Mouse (Mus musculus) naive thymus-derived CD4-positive, alpha-beta T cell, adult 2 months (primary cell): Measurements from ENCODE around the gene Begain.

ENCODE experiments used
- DNase-seq: peaks from one replicate; pipeline ENCODE4 v3.0.0-alpha.2; 2011; ENCODE audit warnings: low read depth

Gene Begain

DNA sequence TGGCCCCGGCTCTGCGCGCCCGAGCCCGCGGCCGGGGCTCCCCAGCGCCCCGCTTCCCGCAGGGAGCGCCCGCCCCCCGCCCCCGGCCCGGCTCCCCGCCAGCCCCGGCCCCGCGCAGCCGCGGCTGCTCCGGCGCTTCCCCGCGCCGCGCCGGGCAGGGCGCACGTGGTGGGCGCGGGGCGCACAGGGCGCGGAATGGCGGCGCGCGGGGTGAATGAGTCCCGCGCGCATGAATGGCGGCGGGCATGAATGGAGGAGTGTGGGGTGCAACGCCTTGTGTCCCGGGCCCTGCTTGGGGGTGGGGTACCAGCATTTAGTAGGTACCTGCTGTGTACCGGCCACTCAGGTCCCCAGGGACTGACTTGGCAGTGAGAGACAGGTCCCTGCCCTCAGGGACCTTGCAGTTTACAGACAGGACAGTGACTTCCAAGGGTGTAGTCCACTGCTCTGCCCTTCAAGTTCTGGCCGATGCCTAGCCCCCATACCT is at the start of gene Begain:
Begain (minus strand) TSS at position 51 of the 487 bp plus-strand sequence.
- peak; percentile 44 for DNase-seq

DNA sequence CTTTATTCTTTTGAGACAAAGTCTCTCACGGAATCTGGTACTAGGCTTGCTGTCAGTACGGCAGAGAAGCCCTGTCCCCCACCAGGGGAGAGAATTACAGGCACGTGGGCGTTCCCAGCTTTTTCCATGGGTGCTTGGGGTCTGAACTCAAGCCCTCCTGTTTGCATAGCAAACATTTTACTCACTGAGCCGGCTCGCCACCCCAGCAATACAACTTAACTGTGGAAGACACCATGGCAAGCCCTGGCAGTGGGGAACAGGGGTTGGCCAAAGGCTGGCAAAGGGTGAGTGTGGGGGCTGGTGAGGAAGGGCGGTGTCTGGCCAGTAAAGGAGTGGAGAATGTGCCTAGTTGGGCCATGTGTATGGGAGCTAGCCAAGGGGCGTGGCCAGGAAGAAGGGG is 47.7 kb upstream of the Begain start:
- DNase-seq, result no peak

DNA sequence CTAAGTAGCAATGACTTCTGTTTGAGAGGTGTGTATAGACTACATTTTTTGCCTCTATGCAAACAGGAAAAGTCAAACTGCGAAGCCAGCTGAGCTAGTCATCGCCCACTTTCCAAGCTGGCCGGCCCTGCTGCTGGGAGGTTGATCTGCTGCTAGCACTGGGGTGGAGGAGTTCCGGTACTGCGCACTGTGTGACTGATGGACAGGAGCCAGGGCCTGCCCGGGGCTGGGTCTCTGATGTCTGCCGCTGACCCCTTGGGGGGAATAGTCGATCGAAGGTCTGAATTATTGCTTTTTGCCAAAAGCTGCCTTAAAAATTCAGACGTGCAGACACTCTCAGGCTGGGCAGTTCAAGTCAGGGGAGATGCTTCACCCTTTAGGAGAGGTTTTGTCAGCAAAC is 47.1 kb upstream of the Begain start:
- no peak for DNase-seq

DNA sequence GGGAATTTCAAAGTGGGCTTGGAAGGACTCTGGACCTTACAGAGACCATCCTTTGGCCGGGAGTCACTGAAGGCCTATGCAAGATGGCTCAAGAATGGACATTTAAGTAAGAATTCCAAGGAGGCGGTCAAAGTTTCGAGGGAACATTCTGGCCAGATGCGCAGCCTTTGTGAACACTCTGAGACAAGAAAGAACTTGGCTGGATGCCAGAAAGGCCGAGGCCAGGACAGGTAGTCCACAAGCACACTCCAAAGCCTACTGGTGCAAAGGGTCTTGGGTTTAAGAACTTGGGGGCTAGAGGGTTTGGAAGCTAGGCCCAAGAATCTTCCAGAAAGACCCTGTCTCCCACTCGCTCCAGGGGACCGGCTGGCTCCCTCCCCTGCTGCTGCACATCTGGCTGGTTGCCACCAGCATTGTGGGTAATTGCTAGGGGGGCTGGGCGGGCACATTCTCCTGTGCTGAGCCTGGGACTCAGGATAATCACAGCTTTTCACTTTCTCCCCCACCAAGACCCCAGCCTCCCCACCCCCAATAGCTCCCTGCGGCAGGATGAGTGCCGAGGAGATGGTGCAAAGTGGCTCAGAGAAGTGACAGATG is 45.1 kb upstream of the Begain start:
- no peak for DNase-seq

DNA sequence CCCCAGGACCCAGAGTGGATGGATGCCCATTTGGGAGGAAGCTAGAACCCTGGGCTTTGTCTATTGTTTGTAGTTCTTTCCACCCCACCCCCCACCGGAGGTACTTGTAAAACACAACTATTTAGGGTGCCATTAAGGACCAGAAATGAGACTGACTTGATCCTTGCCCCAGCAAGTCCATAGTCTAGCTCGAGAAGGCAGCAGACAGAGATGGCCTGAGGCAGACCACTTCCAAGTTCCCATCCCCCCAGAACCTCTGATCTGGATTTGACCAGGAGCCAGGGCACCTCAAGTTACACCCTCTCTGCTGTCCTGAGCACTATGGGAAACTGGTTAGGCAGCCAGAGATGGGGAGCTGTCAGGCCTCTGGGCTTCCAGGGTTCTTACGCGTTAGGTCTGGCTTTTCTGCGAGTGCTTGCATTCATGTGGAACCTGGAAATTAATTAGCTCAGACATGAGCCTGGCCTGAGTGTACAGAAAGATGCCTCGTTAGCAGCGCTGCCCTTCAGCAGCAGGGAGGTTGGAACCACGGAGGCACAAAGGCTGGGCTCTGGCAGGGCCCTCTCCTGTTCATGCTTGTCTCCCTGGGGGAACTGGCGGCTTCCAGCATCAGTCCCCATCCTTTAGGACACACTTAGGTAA is 44.5 kb upstream of the Begain start:
- no peak for DNase-seq

DNA sequence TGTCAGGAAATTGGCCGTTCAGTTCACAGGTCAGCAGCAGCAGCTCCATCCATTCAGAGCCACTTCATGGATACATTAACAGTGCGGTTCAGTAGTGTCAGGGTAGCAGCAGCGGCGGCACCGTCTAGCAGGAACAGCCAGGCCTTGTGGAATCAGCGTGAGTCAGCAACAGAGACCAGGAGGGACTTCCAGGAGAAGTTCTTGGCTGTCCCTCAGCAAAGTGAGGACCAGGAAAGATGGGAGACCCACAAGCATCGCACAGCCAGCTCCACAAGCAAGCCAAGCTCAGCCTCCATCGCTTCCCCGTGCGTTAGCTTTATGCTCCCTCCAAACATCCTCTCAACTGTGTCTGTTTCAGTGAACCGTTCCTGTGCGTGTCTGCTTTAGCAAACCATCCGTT is 40.9 kb upstream of the Begain start:
- DNase-seq, result no peak

DNA sequence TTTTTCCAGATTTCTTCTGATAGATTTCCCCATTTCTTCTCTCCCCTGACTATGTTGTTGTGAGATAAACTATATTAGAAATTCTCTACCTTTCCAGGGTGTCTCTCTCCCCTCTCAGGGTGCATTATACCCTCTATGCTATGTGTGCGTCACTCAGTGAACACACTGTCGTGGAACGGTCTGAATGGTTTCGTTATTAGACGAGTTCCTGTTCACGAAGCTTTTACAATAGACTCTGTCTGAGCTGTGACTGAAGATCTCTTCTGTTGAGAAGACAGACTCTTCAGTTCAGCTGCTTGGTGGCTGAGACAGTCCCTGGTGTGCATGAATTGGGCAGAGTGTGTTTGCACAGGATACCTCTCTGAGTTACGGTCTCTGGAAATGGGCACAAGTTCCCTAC is 32.4 kb upstream of the Begain start:
- no peak for DNase-seq

DNA sequence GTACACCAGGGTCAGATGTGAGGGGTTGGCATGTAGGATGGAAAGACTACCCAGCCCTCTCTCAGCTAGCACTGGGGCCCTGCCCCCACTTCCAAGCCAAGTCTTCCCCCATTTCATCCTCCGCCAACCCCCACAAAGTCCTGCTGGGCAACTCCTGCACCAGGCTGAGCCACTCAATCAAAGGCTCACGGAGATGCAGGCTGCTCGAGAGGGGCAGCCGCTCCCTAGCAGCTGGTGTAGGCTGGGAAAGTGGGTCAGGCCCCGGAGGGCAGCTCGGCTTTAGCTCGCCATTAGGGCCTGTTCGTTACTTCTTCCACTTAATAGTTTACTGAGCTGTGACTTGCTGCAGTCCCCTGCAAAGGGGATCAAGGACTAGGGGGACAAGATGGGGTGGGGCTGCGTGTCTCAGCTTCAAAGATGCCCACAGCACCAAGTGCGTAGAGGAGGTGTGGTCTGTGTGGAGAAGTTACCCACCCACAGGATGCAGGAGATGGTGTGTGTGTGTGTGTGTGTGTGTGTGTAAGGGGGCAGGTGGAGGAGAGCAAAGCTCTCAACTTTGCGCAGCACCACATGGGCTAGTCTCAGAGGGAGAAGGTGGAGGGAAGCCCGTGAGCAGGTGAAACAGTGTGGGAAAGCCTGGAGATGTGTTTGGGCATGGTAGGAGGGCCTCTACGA is 22.6 kb upstream of the Begain start:
- DNase-seq, result no peak

DNA sequence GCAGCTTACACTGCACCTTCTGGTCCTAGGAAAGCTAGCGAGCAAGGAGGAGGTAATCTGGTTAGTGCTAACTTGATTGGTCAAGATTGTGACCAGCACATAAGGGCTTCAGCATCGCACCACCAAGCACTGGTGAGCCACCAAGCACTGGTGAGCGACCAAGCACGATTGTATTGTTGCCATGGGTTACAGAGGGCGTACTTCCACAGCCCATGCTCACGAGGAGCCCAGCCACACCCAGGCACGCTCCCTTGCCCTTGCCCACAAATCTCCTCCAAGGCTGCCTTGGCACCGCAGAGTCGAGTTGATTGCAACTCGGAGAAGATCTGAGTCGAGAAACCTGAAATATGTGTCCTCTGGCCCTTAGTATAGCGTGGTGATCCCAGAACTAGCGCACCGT is 22.0 kb upstream of the Begain start:
- DNase-seq, result no peak

DNA sequence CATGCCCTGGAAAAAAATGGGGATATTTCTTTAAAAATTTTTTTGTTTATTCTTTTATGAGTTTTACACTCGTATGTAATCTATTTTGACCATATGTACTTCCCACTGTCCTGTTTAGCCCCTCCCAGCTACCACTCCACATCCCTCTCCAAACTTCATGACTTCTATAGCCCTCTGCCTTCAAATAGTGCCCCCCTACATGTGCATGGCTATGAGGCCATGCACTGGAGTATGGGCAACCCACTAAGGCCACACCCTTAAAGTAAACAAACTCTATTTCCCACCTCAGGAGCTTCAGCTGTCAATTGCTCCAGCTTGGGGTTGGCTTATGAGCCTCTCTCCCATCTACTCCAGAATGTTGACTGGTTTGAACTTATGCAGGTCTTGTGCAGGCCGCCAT is 18.1 kb upstream of the Begain start:
- no peak for DNase-seq

DNA sequence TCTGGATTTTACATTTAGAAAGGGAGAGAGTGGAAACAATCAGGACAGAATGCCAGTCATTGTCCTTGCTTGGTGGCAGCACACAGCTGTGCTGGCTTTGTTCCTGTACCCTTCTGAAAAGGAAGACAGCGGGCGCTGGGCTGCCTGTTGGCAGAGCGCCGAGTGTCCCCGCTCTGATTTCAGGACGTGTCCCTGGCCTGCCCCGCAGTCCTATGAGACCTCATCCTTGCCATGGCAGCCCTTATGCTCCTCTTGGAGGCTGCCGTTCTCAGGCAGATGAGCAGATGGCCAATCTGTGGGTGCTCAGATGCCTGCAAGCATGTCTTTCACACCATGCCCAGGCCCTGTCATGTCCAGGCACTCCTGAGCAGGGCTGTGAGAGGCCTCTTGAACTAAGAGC is 17.7 kb upstream of the Begain start:
- no peak for DNase-seq

DNA sequence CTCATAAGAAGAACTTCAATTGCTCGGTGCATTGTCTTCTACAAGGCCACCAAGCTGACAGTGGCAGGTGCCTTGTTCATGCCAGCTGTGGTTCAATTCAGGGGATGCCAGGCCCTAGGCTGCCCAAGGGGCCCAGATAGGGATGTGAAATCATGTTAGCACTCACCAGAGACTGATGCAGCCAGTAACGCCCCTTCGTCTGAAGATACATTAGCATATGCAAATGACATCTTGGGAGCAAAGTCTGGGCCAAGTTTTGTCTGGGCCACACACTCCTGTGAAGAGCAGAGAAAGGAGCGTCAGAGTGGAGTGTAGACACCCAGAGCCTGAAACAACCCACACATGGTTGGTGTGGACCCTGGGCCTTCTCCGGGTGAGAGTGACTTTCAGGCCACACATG is 17.0 kb upstream of the Begain start:
- no peak for DNase-seq

DNA sequence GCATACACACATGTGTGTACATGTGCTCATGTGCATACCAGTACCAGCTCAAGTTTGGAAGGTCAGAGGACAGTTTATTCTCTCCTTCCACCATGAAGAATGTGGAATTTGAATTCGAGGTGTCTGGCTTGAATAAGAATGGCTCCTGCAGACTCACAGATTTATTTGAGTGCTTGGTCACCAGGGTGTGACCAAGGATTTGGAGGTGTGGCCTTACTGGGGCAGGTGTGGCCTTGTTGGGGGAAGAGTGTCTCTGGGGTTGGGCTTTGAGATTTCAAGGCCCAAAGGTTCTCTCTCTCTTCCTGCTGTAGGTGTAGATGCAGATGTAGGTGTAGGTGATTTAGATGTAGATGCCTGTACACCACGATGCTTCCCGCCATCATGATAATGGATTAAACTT is 15.5 kb upstream of the Begain start:
- no peak for DNase-seq

DNA sequence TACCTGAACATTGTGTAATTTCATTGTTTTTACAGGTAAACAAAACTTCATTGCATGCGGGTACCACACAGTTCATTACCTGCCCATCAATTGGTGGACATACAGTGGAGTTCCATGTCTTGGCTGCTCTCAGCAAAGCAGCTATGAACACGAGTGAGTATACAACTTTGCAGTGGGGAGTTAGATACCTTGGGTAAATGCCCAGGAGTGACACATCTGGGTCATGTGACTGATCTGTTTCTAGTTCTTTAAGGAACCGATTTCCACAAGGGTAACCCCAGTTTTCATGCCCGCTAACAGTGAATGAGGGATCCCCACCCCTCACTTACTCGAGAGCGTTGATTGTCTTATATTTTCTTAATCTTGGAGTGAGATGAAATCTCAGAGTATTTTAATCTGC is 9.0 kb upstream of the Begain start:
- no peak for DNase-seq

DNA sequence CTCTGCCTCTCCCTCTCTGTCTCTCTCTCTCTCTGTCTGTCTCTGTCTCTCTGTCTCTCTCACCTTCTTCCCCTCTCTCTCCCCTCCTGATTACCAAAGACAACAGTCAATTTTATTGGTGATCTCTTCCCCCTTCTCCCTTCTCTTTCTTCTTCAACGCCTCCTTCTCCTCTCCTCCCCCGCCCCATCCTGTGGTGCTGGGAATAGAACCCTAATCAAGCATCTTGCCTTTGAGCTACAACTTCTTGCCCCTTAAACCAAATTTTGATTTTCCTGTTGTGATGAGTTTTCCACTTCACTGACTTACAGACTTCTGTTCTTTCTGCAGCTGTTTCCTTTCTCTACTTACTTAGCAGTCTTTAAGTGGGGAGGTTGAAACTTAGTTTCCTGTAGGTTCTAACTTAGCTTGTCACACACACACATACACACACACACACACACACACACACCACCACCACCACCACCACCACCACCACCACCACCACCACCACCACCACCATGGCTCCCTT is 6.8 kb upstream of the Begain start:
- no peak for DNase-seq

DNA sequence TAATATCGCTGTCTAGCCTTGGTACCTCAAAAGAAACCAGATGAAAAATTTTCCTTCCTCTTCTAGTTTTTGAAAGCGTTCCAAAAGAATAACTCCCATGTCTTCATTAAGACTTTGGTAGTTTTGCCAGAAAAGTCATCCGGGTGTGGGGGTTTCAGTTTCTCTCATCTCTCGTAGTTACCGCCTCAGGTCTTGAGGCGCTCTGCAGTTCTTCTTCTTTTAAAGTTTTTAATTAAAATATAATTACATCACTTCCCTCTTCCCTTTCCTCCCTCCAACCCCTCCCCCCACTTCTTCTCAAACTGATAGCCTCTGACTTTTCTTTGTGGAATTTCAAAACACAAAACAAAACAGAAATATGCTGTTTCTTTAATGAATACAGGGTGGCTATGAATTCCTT is 6.1 kb upstream of the Begain start:
- DNase-seq, result no peak

DNA sequence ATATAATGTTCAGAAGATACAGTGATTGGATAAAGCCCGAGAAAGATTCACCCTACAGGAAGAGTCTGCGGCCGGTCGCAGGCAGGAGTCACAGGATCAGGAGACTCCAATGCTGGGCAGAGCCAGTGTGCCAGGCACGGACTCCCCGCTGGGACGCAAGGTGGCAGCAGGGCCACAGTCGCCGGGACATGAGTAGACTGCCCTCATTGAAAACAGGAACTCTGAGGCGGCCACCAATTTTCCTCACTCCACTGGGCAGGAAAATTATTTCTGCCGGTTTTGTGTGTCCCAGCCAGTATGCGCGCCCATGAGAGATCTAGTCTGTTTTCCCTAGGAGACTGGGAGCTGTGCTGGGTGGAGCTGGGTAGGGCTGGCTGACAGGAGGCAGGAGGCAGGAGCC is 3.2 kb upstream of the Begain start:
- DNase-seq, result no peak

DNA sequence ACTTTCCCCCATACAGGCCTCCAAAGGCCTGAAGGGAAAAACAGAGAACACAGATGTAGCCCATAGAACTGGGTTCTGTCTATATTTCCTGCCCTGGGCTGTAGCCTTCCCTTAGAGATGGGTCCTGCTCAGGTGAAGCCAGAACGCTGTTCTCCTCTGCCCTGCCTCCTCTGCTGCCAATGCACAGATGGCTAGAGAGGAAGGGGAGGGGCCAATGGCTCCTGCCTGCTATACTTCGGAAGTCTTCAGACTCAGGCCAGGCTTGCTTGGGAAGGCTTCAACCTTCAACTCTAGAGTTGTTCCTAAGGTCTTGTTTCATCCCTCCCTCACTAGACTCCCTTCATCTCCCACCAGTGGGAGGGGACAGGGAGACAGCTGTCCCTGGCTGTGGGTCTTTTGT is 1.7 kb upstream of the Begain start:
- peak; percentile 44 for DNase-seq

DNA sequence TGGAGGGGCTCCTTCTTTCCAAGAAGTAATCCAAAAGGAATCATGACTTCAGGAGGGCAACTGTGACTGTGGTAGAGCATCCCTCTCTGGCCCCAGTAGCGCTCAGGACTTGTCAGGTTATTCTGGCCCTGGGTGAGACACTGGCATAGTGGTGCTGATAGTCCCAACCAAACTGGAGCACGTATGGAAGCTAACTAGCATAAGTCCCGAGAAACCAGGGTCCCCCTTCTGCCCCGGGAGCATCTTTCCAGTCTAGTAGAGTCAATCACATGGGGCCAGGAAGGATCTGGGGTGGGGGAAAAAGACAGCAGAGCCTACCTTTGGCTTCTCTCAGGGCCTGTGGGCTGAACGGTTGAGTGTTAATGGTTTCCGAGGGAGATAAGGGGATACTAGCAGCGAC is 721 bp upstream of the Begain start:
- no peak for DNase-seq

DNA sequence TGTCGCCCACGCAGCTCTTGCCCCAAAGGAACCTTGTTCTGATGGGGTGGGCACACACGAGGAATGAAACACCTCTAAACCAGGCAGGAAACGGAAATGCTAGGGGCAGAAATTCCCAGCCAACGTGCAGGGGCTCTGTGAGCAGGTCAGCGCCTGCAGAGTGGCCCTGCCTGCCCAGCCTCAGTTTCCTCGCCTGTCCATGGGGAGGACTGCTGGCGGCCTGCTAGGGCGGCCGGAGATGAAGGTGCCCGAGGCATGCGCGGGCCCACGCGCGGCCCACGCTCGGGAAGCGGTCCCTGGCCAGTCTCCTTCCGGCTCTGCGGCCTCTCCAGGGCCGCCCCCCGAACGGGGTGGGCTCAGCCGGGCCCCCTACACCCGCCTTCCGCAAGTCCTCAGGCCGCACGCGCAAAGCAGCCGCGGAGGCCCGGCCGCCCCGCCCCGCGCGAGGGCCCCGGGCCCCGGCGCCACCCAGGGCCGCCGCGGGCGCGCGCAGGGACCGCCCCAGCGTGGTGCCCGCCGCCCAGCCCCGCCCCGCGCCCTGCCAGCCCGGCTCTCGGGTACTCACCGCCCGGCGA is 369 bp downstream of the Begain start:
- DNase-seq, result peak; percentile 58

DNA sequence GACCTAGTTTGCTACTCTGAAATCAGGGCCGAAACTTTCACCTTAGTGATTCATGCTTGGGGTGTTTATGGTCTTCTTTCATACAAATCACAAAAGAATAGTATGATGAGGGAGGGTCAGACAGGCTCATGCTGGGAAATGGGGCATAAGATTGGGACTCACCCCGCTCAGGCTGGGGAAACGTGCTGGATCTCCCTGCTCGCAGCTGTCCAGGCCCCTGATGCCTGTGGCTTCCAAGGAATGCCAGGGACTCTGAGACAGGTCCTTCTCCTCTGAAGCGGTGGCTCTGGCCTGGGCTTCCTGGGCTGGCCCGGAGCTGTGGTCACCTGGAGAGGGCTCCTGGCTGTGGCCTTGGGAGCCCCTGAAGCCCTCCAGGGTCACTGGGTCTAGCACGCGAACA is 9.4 kb downstream of the Begain start:
- DNase-seq, result no peak

DNA sequence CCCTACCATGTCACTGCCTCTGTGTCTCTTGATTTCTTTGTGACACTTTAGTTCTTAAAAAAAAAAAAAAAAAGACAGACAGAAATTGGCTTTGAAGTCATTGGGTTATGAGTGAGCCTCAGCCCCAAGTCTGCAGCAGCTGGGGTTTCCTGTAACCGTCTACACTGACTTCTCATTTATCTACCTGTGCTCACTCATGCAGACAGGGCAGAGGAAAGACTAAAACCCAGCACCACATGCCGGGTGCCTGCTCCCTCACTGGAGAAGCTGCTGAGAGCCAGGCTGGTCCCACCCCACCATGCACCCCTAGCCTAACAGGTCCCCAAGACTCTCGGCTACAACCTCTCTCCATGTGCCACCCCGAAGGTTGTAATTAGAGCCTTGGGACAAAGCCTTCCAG is 10.3 kb downstream of the Begain start:
- peak; percentile 32 for DNase-seq
